Mouse (Mus musculus): Measurements from ENCODE around the gene Fam205a1.

DNA sequence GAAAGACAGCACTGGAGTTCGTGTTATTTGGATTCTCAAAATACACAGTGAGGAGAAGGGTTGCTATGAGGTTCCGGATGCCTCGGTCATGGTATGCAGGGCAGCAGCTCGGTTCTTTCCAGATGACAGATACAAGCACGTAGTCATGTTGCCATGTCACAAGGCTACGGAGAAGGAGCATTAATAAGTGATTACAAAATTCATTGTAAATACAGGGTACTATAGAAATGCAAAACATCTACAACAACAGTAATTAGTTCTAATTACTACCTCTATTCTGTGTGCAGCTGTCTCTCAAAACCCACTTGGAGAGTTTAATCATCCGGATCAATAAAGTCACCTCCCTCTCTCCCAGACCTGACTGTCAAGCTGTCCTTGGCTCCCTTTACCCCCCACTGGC is 41.4 kb upstream of the Fam205a1 start:
- TF ChIP-seq CTCF (IDR thresholded peaks at IDR 0.05; ENCODE audit: extremely low read depth, insufficient read depth, low read length) (no peak), POLR2A (IDR thresholded peaks at IDR 0.05; ENCODE audit: extremely low read depth, insufficient read depth, low read length) (no peak)
